Mouse (Mus musculus) brain, embryonic 14.5 days (tissue): ENCODE measurements around the gene Trim67.

ENCODE experiments used
- CTCF ChIP-seq: fragments of 200-500 bp; IDR thresholded peaks from 2 replicates; pipeline ENCODE4 v1.5.1; 2012; ENCODE audit warnings: inconsistent platforms, mild to moderate bottlenecking, moderate library complexity, borderline replicate concordance; ENCODE audit not compliant: insufficient read depth, insufficient read length; ENCODE audit errors: extremely low read depth
- POLR2A ChIP-seq: fragments of 200-500 bp; IDR thresholded peaks from 2 replicates; pipeline ENCODE4 v1.6.1; 2012; ENCODE audit warnings: mild to moderate bottlenecking, inconsistent platforms, borderline replicate concordance; ENCODE audit not compliant: poor library complexity, insufficient read depth, insufficient read length, severe bottlenecking; ENCODE audit errors: extremely low read depth

GRCm38 (mm10) chr8:124754792-124755190 lies 38.1 kb upstream of the Trim67 start:
- TF ChIP-seq CTCF (no peak), POLR2A (no peak)
